Mouse (Mus musculus) spleen, adult 2 months (tissue): ENCODE measurements at regions not wholly inside any gene's neighbourhood (a gene's known extent, or its start where the extent isn't known, plus 50 kb on each side); places are given as distances from the start of the nearest gene placed in this dataset.

Experiments
- CTCF ChIP-seq: fragments of 200-500 bp; IDR thresholded peaks from 2 replicates; pipeline ENCODE4 v1.5.1; 2011; ENCODE audit warnings: mild to moderate bottlenecking, inconsistent platforms; ENCODE audit not compliant: insufficient read depth, insufficient read length, insufficient replicate concordance; ENCODE audit errors: extremely low read depth
- POLR2A ChIP-seq: fragments of 200-500 bp; IDR thresholded peaks from 2 replicates; pipeline ENCODE4 v1.6.1; 2011; ENCODE audit warnings: low read depth, low read length, inconsistent platforms

DNA sequence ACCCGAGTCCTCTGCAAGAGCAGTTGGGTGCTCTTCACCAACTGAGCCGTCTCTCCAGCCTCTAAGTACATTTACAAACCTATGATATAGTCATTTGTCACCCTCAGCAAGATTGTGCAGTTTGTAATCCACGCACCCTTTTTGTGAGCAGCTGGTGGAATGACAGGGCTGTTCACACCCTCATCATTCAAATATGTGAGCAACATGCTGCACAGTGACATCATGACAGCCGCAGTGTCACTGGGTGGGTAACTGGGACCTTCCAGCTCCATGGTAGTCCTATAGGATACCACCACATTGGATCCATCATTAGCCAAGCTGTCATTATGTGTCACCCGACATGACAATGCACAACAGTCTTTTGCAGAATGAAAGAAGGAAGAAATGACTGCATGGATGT, 155.0 kb upstream of the Sulf2 start:
- TF ChIP-seq POLR2A: no peak
- TF ChIP-seq CTCF: no peak
